Mouse (Mus musculus) spleen, adult 2 months (tissue): ENCODE results near the gene Gm49340. TPM values are rescaled to one million over a fixed set of nuclear protein-coding genes. Genes with fewer than 3 reads are reported as not detected.

Source experiments
- DNase-seq, 2 experiments: peaks; one replicate each; pipeline versions ENCODE4 v3.0.0 to v3.0.0-alpha.2; 2012 to 2021; ENCODE audit warnings: low spot score in 2 of 2, low read depth in 1 of 2
- H3K27ac ChIP-seq: fragments of 200-500 bp; 2 replicates; pipeline ENCODE4 v1.5.1; 2012; ENCODE audit warnings: low read length, inconsistent platforms; ENCODE audit not compliant: insufficient read depth
- H3K27me3 ChIP-seq: fragments of 200-500 bp; 2 replicates; pipeline ENCODE4 v1.6.1; 2012; ENCODE audit warnings: mild to moderate bottlenecking, moderate library complexity, low read length, inconsistent platforms; ENCODE audit not compliant: control insufficient read depth, insufficient read depth
- H3K36me3 ChIP-seq: fragments of 200-500 bp; 2 replicates; pipeline ENCODE4 v1.6.1; 2012; ENCODE audit warnings: mild to moderate bottlenecking, low read length, inconsistent platforms; ENCODE audit not compliant: control insufficient read depth, insufficient read depth
- H3K4me1 ChIP-seq: fragments of 200-500 bp; 2 replicates; pipeline ENCODE4 v1.6.1; 2011; ENCODE audit warnings: inconsistent platforms; ENCODE audit not compliant: control insufficient read depth, insufficient read depth, insufficient read length
- H3K4me3 ChIP-seq: fragments of 200-500 bp; 2 replicates; pipeline ENCODE4 v1.5.1; 2011; ENCODE audit warnings: mild to moderate bottlenecking, inconsistent platforms; ENCODE audit not compliant: insufficient read depth, insufficient read length; ENCODE audit errors: extremely low read depth
- CTCF ChIP-seq: fragments of 200-500 bp; IDR thresholded peaks from 2 replicates; pipeline ENCODE4 v1.5.1; 2011; ENCODE audit warnings: mild to moderate bottlenecking, inconsistent platforms; ENCODE audit not compliant: insufficient read depth, insufficient read length, insufficient replicate concordance; ENCODE audit errors: extremely low read depth
- POLR2A ChIP-seq: fragments of 200-500 bp; IDR thresholded peaks from 2 replicates; pipeline ENCODE4 v1.6.1; 2011; ENCODE audit warnings: low read depth, low read length, inconsistent platforms
- WGBS: fragments of 180-500 bp; shearing (Covaris S2); methylation state at CpG from one replicate; pipeline ENCODE4 v1.1.7; 2018; 5-methylcytosine and 5-hydroxymethylcytosine counted together
- polyA plus RNA-seq: library from polyadenylated mRNA; depleted of rRNA; stranded (reverse); fragments of >200 nt; gene quantifications from 2 replicates; pipeline ENCODE4 v1.2.3, GENCODE M21; 2012; rRNA removed

Gm49340 gene
- not detected in 2 replicates for polyA plus RNA-seq

DNA sequence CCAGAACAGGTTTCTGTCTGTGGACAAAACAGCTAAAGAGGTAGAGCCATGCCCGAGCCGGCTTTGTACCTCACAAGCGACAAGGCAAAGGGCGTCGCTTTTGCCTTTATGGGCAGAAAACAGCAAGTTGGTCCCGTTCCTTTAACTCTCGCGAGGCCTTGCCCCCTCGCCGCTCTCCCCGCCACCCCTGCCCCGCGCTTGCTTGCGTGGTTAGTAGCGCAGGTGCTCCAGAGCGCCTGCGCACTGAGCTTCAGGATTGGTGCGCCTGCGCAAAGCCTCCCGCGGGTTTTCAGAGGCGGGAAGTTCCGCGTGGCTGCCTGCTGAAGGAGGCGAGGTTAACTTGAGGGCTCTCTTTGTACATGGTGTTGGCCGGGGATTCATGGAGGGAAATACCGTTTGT is at the start of gene Gm49340, which contains the start of the genes Aspa and Spata22:
Gene Gm49340 (plus strand): TSS at position 300 of the 400 bp plus-strand sequence.
Gene Aspa (minus strand): TSS at position 155 of the 400 bp plus-strand sequence.
Gene Spata22 (plus strand): TSS at position 300 of the 400 bp plus-strand sequence.
- H3K4me1 ChIP-seq, result no peaks in the 10 kb centered on the region; the same call in 1 of the 2 replicates
- no peaks in the 10 kb centered on the region for H3K27me3 ChIP-seq
- no peak for DNase-seq
- H3K27ac ChIP-seq, result no peak within 1 kb of the TSS
- H3K4me3 ChIP-seq, result no peak within 1 kb of the TSS
- TF ChIP-seq POLR2A (no peak), CTCF (no peak)
- 90% methylated on average over 27 of the region's 27 CpGs for WGBS
- no peaks in the 10 kb centered on the region for H3K36me3 ChIP-seq

DNA sequence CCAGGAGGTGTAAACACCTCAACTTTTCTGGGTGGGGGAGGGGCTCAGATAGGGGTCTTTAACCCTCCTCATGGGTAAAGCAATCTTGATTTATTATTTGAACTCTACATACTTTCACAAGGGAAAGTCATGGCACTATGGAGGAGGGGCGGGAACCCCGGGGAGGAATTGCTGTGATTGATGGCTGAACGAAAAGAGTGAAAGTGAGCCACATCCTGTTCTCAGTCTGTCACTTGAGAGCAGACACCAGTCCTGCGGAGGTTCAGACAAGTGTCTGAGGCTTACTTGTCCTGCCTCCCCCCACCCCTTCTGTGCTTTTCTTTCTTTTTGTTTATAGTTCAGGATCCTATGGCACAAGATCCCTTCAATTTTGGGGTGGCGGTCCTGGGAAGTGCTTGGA is 48.8 kb upstream of the Gm49340 start:
- WGBS, result 18% methylated on average over 5 of the region's 5 CpGs
- no peaks in the 10 kb centered on the region for H3K36me3 ChIP-seq
- H3K27me3 ChIP-seq, result no peaks in the 10 kb centered on the region
- no peak for DNase-seq
- no peak for TF ChIP-seq CTCF
- TF ChIP-seq POLR2A, result no peak
- H3K4me3 ChIP-seq, result no peak overlapping the region
- no peak overlapping the region for H3K27ac ChIP-seq
- no peaks in the 10 kb centered on the region for H3K4me1 ChIP-seq

DNA sequence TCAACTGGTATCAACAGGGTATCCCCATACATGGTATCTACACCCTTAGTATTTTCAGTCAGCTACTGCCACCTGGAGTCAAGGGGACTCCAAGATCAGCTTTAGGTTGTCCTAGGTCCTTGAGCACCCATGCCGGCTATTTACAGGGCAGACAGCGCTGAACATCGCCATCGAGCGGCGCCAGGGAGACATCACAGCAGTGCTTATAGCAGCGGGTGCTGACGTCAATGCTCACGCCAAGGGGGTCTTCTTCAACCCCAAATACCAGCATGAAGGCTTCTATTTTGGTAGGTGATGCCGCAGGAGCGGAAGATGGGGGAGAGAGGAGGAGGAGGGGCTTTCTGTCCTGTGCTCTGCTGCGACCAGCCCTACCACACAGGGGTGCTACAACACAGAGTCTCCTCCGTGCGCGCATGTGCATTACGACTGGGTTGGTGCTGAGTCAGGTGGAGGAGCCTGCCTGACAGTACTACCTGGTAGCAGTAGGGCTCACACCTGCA is 48.0 kb upstream of the Gm49340 start:
- 6% methylated on average over 16 of the region's 16 CpGs for WGBS
- peak in 1 of 2 experiments; percentile 7 for DNase-seq
- Histone ChIP-seq H3K4me1 (no peaks in the 10 kb centered on the region), H3K27me3 (no peaks in the 10 kb centered on the region), H3K27ac (no peak overlapping the region), H3K4me3 (no peak overlapping the region), H3K36me3 (no peaks in the 10 kb centered on the region)
- no peak for TF ChIP-seq POLR2A
- TF ChIP-seq CTCF, result no peak

DNA sequence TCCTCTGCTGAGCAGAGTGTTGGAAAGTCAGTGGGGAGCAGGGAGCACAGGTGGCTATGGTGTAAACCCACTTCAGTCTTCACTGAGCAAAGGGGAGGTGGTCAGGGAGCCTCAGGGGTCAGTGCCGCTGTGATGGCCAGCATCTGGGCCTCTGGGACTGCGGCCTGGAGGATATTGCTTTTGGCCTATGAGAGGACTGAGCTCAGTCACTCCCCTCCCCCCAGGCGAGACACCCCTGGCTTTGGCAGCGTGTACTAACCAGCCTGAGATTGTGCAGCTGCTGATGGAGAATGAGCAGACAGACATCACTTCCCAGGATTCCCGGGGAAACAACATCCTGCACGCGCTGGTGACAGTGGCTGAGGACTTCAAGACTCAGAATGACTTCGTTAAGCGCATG is 46.2 kb upstream of the Gm49340 start:
- Histone ChIP-seq H3K27ac (no peak overlapping the region), H3K4me1 (no peaks in the 10 kb centered on the region), H3K36me3 (no peaks in the 10 kb centered on the region), H3K4me3 (no peak overlapping the region), H3K27me3 (no peaks in the 10 kb centered on the region)
- TF ChIP-seq POLR2A, result no peak
- no peak for TF ChIP-seq CTCF
- DNase-seq, result no peak
- WGBS, result 85% methylated on average over 9 of the region's 9 CpGs

DNA sequence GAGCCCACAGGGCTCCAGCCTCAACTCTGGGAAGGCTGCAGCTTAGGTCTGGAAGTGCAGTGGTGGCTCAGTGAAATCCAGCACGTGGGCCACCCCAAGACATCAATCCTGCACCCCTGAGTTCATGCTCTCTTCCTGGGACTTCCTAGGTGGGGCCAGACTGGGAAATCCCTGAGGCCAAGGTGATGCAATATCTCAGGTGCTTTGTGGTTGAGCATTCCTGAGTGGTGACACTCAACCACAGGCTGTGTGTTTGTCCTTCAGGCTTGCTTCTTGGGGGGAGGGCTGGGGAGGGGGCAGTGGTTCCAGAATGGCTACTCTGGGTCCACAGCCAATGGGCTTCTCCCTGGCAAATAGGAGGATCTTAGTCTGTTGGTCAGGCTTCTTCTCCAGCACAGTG is 45.6 kb upstream of the Gm49340 start:
- Histone ChIP-seq H3K27me3 (no peaks in the 10 kb centered on the region), H3K4me3 (no peak overlapping the region), H3K4me1 (no peaks in the 10 kb centered on the region), H3K36me3 (no peaks in the 10 kb centered on the region), H3K27ac (no peak overlapping the region)
- DNase-seq, result no peak
- no peak for TF ChIP-seq CTCF
- 30% methylated on average over 1 of the region's 1 CpGs for WGBS

DNA sequence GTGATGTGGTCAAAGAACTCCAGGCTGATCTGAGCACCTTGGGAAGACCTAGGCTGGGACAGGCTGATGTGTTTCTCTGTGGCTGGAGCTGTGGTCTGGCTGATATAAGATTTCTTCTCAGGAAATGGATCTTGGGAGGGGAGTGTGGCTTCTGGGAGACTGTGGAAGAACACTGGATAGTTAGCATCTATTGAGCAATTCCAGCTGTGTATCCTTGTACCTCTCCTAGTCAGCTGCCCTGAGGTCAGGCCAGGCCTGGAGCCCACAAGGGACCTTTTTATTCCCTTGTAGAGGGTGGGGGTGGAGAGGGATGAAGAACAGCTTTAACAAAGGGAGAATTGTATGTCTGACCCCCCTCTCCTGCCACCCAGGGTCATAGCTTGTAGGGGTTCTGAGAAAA is 45.2 kb upstream of the Gm49340 start:
- Histone ChIP-seq H3K4me1 (no peaks in the 10 kb centered on the region), H3K27ac (no peak overlapping the region), H3K4me3 (no peak overlapping the region), H3K36me3 (no peaks in the 10 kb centered on the region), H3K27me3 (no peaks in the 10 kb centered on the region)
- TF ChIP-seq POLR2A (no peak), CTCF (no peak)
- no peak for DNase-seq

DNA sequence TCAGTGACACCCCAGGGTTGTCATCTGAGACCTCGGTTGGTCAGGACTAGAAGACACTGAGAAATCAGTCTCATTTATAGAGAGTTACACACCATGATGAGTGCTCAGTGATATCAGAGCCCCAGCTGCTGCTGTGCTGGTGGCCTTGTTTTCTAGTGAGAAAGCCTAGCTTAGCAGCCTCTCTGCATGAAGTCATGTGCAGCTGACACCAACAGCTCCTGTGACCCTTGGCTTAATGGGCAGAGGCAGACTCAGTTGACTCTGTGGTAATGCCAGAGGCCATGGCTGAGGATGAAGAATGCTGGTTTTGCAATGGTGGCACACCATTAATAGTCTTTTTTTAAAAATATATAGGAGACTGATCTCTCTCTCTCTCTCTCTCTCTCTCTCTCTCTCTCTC is 39.9 kb upstream of the Gm49340 start:
- TF ChIP-seq POLR2A (no peak), CTCF (no peak)

More for the DNA sequence above, 39.9 kb upstream of the Gm49340 start:
- no peaks in the 10 kb centered on the region for H3K4me1 ChIP-seq
- no peak overlapping the region for H3K27ac ChIP-seq
- no peaks in the 10 kb centered on the region for H3K27me3 ChIP-seq
- no peak for DNase-seq
- WGBS, result 84% methylated on average over 1 of the region's 1 CpGs
- no peaks in the 10 kb centered on the region for H3K36me3 ChIP-seq
- no peak overlapping the region for H3K4me3 ChIP-seq
